Mouse (Mus musculus) bone marrow, adult 2 months (tissue): ENCODE results near the gene Hsp90ab1.

Experiments
- CTCF ChIP-seq: fragments of 200-500 bp; IDR thresholded peaks from 2 replicates; pipeline ENCODE4 v1.5.1; 2011; ENCODE audit warnings: low read length, control low read depth; ENCODE audit not compliant: control insufficient read depth, insufficient read depth
- POLR2A ChIP-seq: fragments of 200-500 bp; IDR thresholded peaks from 2 replicates; pipeline ENCODE4 v1.6.1; 2011; ENCODE audit warnings: low read depth, mild to moderate bottlenecking, control low read depth, low read length, borderline replicate concordance; ENCODE audit not compliant: control insufficient read depth

DNA sequence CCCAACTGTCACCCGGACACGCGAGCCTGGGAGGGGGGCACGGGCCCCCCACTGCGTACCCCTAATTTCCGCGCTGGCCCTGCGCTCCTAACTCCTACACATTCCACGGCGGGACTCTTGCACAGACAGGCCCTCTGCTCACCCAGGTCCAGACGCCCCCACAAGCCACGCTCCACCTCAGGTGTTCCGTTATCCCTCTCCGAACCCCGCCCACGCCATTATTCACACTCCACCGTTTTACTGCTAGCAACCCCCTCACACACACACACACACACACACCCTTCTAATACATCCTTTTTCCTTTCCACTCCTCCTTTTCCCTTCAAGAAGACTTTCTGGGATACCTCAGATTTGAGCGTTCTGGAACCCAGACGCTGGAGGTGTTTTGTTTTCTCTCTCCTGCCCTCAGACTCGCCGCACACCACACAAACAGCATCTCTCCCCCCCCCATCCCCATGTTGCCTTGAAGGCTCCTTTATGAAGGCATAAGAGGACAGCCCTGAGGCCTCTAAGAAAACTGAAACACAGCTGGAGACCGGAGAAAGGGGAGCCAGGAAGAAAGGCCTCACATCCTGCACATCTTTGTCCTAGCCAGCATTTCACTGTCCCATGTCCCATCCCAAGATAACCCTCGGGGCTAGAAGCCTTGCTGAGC lies 22.8 kb upstream of the Hsp90ab1 start:
- TF ChIP-seq CTCF = no peak
- TF ChIP-seq POLR2A = no peak
